Mouse (Mus musculus) ES-CJ7 (cell line): ENCODE results near the gene Ranbp3l.

Source experiments
- DNase-seq: peaks from one replicate; pipeline ENCODE4 v3.0.0; 2011; ENCODE audit warnings: low read depth, low spot score

Ranbp3l gene

GRCm38 (mm10) chr15:9093598-9094365 lies 126.0 kb downstream of the Ranbp3l start:
- peak; percentile 37 for DNase-seq

- DNase-seq: peak; percentile 88
Measured at GRCm38 (mm10) chr15:9094366-9094750, 126.6 kb downstream of the Ranbp3l start.

- no peak for DNase-seq
Measured at GRCm38 (mm10) chr15:9096865-9097264, 129.1 kb downstream of the Ranbp3l start.

GRCm38 (mm10) chr15:9100446-9101077 lies 132.8 kb downstream of the Ranbp3l start:
- no peak for DNase-seq

GRCm38 (mm10) chr15:9106303-9107074 lies 138.7 kb downstream of the Ranbp3l start:
- no peak for DNase-seq

- no peak for DNase-seq
Measured at GRCm38 (mm10) chr15:9110526-9111347, 143.0 kb downstream of the Ranbp3l start.

- no peak for DNase-seq
Measured at GRCm38 (mm10) chr15:9111648-9112047, 143.9 kb downstream of the Ranbp3l start.

GRCm38 (mm10) chr15:9113556-9113955 lies 145.8 kb downstream of the Ranbp3l start:
- DNase-seq: no peak

- DNase-seq: no peak
Measured at GRCm38 (mm10) chr15:9114131-9114530, 146.4 kb downstream of the Ranbp3l start.

- DNase-seq: no peak
Measured at GRCm38 (mm10) chr15:9114599-9114998, 146.8 kb downstream of the Ranbp3l start.
